Mouse (Mus musculus): ENCODE results near the gene Serp1.

GRCm38 (mm10) chr3:58512740-58513139, 13.0 kb downstream of the Serp1 start:
- no peak for TF ChIP-seq CTCF (IDR thresholded peaks at IDR 0.05; ENCODE audit: borderline replicate concordance, insufficient read depth, low read length)
- TF ChIP-seq POLR2A (IDR thresholded peaks at IDR 0.05; ENCODE audit: low read depth, low read length): no peak

Data from embryonic fibroblast, embryonic 13.5 days (primary cell).